Mouse (Mus musculus): ENCODE measurements around the gene Lingo1.

The Lingo1 gene

DNA sequence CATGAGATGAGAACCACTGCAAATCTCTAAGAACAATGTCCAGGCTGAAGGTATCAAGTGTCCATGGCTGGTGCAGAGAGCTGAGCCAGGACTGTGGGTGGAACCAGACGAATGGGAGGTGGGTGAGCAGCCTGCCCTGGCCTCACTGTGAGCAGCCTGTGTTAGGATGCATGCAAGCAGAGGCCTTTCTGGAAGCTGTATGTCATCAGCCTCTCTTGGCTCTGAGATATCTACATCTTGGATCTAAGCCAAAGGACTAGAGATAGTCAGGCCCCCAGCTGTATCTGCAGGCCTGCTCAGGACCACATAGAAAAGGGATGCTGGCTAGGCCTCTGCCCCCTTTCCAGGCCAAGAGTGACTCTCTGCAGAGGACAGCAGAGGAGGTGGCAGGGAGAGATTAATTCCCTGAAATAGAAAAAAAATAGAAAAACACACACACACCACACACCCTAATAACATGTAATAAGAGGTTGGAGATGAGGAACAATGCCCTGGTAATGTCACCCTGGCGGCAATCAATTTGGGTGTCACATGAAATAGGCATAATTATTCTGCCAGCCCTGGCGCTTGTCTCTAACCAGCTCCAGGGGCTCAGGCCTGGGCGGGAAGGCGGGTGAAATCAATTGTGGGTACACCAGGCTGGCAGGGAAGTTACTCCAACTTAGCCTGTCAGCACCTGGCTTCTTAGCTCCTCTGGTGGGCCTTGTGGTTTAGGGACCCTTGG is 166.4 kb downstream of the Lingo1 start:
- DNase-seq: no peak

- DNase-seq: no peak
These were observed 169.0 kb downstream of the Lingo1 start for GRCm38 (mm10) chr9:56627295-56627694.

DNA sequence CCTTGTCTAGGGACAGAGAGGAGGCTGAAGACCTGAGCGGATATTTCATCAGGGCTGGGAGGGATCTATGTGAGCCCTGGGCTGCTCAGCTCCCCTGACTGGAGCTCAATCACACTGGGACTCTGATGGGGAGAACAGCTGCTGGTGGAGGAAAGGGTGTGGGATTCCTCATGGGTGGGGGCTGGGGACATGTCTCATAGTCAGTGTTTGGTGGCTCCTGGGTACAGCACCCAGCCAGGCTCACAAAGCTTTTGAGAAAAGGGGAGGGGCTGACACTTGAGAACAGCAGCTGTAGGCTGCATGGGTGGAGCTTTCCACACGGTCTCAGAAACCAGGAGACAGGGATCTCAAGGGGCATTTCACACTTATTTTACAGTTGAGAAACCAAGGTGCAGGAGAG is 171.3 kb downstream of the Lingo1 start:
- DNase-seq: no peak

DNA sequence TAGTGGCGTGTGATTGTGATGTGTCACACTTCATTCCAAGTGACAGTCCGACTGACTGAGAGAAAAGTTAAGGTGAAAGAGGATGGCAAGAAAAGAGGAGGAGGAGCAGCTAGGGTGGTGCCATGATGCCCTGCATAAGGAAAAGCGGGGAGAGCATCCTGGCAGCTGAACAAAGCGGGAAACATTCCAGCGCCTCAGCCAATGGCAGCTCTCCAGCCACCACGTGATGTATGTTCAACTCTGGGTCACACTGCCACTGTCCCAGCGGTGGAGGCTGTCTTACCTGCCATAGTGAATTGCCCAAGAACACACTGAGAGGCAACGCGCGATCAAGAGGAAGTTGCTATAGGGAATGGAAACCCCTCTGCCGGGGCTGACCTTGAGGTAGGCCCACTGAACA is 172.9 kb downstream of the Lingo1 start:
- DNase-seq: no peak

DNA sequence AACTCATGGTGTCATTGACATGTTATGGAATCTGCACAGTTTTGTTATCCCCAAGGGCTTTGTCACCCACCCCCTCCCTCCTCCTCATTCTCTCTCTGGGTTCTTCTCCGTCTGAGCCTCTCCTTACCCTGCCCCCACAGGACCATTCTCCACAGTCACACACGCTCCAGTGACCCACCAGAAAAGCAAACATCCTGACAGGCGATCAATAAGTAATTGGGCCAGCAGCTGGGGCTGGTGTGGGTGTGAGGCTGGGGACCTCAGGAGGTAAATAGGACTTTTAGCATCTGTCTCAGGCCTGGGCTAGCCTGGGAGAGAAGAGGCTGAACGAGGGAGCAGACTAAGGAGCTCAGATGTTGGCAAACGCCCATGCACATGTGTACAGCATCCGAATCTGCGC is 173.5 kb downstream of the Lingo1 start:
- DNase-seq: no peak

GRCm38 (mm10) chr9:56620512-56621371 is 175.5 kb downstream of the Lingo1 start:
- no peak for DNase-seq

- DNase-seq: no peak
These were observed 176.6 kb downstream of the Lingo1 start for GRCm38 (mm10) chr9:56619715-56620114.

GRCm38 (mm10) chr9:56618660-56619059 is 177.6 kb downstream of the Lingo1 start:
- no peak for DNase-seq

GRCm38 (mm10) chr9:56616061-56616460 is 180.2 kb downstream of the Lingo1 start:
- no peak for DNase-seq

DNA sequence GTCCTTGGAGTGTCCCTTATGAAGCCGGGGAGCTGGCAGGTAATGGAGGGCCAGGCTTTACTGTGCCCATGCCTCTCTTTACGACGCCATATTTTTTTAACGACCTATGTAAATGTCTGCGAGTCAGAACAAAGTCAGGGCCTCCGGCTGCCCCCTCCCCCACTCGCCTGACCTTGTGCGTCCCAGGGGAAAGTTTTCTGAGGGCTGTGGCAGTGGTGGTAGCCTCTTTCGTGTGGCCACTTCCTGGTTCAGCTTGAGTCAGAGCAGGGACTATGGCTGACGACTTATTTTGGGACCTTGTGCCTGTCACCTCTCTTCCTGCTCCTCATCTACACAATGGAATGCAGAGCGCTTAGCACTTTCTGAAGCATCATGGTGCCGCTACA is 183.5 kb downstream of the Lingo1 start:
- DNase-seq: no peak

DNA sequence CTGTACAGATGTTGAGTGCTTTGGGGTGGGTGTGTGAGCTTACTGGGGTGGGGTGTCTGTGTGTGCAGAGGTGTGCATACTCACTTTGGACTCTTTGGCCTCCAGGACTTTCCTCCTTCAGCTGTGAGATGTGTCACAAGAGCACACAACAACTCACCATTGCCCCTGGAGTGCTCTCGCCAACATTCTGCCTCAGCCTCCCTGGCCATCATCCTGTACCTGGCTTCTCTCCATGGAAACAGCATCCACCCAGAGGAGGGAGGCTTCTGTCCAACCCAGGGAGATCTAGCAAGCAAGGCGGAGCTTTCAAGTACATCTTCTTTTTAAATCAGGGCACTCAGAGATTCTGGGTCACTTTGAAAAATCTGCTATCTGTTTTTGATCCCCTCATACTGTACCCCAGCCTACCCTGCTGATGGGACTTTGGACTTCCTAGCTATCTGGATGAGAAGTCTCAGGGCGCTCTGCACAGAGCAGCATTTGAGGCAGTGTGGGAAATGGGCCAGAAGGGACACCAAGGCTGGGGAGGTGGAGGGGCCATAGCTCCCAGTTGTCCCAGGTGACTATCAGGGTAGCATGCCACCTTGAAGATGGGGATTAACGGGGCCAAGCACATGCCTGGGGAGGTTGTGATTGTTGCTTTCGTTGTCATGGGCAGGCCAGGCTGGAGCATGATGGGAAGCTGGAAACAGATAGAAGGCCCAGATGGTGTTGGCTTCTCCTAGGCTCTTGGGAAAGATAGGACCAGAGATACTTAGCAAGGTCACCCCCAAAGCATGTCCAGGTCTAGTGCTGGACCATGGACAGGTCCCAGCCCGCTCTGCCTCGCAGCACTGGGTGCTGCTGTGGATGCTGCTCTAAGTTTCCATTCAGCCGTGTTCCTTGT is 184.1 kb downstream of the Lingo1 start:
- no peak for DNase-seq

- no peak for DNase-seq
These were observed 185.3 kb downstream of the Lingo1 start for GRCm38 (mm10) chr9:56610955-56611354.

DNA sequence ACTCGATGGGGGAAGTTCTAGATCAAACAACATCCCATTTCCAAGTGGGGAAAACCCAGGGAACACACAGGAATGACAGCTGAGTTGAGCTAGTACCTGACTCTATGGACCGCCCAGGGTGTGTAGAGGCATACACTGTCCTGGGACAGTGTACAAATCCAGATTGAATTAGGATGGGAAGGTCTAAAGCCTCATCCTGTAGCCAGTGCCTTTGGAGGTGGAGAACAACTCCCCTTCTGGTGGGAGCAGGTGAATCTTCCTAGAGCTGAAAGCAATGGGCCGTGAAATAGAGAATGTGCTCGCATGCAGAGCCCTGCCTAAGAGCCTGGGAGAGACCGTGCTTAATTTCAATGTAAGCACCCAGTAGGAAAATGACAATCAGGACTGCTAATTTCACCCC is 185.8 kb downstream of the Lingo1 start:
- no peak for DNase-seq

DNA sequence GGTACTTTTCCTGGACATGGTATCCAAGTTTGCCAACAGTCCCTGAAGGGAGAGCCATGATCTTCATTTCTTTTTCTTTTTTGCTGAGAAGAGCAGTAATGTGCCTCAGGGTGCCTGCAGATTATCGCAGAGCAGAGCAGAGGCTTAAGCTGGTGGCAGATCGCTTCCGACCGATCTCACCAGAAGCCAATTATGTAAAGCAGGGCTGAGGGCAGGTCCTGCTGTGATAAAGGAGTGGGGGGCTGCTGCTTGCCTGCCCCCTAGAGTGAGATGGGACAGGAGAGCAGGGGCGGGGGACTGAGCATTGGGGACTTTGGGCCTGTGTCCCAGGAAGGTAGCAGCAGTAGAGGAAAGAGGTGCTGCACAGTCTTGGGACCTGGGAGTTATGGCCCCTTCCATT is 186.8 kb downstream of the Lingo1 start:
- DNase-seq: no peak

DNA sequence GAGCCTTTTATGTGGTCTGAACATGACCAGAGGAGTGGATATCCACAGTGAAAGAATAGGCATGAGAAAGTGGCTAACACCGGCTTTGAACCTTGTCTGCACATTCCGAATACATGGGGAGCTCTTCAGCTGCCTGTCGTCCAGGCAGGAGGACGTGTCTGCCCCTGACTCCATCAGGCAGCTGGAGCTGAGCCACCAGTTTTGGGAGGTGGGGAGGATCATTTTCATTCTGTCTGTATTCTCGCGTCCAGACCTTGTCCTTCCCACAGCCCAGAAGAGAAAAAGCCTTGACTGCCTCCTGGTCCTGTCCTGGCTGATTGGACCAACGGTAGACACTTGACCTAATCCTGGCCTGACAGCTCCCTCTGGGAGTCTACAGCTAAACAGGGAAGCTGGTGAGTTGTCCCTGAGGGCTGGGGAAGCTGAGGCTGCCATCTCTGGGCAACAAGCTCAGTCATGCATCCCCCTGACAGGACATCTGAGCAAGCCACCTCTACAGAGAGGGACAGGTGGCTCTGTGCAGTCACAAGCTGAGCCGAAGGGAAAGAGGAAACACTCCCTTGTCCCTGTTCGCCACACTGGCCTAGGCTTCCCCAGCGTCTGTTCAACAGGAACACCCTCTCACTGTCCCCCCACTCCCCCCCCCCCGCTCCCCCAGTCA is 187.4 kb downstream of the Lingo1 start:
- DNase-seq: no peak

- no peak for DNase-seq
These were observed 190.1 kb downstream of the Lingo1 start for GRCm38 (mm10) chr9:56606082-56606740.

GRCm38 (mm10) chr9:56605443-56605806 is 190.8 kb downstream of the Lingo1 start:
- no peak for DNase-seq

GRCm38 (mm10) chr9:56604797-56605442 is 191.3 kb downstream of the Lingo1 start:
- peak in 1 of 2 experiments; percentile 20 for DNase-seq

- no peak for DNase-seq
These were observed 195.6 kb downstream of the Lingo1 start for GRCm38 (mm10) chr9:56600655-56601054.

DNA sequence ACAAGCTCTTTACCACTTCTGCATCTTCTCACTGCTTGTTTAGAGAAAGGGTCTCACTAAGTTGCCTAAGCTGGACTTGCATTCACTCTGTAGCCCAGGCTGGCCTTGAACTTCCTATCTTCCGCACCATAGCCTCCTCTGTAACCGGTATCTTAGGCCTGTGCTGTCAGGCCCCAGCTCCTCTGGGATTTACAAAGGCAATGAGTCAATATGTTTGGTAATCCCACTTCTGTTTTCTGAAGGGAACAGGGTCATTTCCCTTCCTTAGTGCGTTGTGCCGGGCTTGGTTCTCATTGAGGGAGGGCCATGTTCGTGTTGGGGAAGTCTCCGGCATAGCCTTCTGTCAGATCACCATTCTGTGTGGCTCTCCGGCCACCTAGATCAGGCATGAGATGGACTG is 203.6 kb downstream of the Lingo1 start:
- DNase-seq: no peak

DNA sequence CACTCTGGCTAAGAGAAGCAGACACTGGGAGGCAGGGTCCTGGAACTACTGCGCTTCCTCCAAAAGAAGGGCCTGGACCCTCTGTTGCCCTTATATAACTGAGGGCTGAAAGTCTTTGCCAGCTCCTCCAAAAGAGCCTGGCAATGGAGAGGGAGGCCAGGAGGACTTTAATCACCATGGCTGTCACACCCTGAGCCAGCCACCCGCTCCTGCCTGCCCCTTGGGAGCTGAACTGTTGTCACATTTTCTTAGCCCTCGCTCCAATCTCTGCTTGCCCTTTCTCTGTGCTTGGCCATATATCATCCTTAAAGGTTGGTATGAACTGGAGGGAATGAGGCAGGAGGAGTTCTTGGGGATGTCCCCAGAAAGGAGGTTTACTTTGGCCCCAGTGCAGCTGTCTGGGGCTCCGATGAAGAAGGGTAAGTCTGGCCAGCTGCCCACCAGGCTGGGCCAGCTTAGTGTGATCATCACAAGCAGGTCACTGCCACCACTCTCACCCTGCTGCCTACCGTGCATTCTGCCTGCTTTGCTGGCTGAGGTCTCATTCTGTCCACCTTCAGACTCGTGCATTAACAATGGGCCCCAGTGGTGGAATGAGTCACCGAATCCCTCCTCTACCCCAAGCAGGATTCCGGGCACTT is 204.9 kb downstream of the Lingo1 start:
- DNase-seq: no peak
